Mouse (Mus musculus) cerebellum, adult 11 months (tissue): Measurements from ENCODE around the gene Cabp4.
"Not testable (repeated sequence)": the region's sequence is repeated elsewhere in the genome, so short reads cannot be mapped to it uniquely, and the experiment has no call there.

Experiments used
- DNase-seq: peaks from one replicate; pipeline ENCODE4 v3.0.0; 2022

Gene Cabp4

DNA sequence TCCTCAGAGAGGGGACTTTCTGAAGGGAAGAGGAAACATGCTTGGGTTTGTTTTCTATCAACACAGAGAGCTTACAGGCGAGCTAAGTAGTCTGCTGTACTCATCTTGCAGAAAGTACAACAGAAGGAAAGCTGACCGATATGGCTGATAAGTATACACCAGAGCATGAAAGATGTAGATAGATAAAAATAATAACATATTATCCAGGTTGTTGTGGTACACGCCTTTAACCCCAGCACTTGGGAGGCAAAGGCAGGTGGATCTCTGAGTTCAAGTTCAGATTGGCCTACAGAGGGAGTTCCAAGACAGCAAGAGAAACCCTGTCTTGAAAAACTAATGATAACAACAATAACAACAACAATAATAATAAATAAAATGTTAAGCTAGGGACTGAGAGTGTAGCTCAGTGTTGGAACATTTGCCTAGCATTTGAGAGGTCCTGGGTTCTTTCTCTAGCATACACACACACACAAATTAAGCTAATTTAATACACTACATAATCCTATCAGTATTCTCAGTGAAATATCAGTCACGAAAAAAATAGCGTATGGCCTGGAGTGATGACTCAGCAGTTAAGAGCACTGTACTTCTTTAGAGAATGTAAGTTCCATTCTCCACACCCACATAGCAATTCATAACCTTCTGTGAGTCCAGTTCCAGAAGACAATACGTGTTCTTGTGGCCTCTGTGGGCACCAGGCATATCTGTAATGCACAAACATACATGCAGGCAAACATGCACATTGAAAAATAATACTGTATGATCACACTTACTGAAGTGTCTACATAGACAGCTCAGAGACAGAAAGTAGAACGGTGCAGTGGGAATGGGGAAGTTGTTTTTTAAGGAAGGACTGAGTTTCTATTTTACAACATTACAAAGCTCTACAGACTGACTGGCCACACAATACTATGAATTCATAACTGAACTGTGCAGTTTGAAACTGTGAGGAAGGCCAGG, 21.1 kb downstream of the Cabp4 start:
- DNase-seq: no peak

DNA sequence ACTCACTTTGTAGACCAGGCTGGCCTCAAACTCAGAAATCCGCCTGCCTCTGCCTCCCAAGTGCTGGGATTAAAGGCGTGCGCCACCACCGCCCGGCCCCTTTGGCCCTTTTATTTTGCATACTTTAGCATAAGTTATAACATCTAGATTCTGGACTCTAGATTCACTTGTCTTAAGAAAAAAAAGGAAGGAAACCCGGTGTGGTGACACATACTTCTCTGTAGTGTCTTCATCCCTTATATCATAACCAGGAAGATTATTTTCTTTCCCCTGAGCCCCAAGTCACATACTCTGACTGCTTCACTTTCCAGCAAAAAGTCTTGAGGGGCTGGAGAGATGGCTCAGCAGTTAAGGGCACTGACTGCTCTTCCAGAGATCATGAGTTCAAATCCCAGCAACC, 21.9 kb downstream of the Cabp4 start:
- not testable (repeated sequence) for DNase-seq

DNA sequence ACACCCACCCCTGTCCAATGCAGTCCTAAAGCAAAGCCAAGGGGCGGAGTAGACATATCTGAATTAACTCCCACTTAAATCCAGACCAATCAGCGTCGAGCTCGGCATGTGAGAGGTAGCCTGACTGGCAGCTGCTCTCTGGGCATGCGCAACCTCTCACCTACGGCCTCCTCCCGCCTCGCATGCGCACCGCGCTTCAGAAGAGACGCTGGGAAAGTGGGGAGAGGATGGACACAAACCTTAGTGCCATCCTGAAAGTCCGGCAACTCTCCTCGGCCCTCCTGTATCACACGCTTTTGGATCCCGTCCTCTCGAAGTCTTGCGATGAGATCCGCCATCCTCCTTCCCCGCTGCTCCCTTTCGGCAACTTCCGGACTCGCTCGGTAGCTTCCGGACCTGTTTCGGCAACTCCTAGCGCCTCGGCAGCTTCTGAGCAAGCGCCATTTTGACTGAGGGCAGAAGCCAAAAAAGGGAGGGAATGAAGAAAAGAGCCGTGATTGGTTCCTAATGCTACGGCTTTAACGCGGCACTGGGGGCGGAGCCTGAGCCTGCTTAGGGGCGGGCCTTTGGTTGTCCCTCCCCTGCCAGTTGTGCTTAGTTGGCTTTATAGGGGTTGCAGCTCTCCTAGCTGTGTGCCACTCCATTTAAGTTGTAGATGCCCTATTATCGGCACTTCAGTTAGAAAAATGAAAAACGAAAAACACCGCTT, 22.6 kb downstream of the Cabp4 start:
- DNase-seq: peak; percentile 98

DNA sequence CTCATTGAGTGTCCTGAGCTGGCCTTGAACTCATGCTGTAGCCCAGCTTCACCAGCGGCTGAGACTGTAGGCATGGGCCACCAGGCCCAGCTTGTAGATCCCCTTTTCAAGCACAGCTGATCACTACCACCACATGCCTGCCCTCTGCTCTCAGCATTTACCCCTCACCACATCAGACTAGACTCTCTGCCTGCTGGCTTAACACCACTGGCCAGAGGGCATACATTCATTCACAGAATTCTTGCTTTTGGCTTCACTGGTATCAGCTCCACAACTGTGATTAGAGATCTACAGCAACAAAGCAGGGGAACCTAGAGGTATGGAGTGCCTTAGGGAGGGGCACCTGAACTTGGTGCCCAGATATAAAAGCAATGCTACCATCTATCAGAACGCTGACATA, 23.3 kb downstream of the Cabp4 start:
- DNase-seq: no peak

DNA sequence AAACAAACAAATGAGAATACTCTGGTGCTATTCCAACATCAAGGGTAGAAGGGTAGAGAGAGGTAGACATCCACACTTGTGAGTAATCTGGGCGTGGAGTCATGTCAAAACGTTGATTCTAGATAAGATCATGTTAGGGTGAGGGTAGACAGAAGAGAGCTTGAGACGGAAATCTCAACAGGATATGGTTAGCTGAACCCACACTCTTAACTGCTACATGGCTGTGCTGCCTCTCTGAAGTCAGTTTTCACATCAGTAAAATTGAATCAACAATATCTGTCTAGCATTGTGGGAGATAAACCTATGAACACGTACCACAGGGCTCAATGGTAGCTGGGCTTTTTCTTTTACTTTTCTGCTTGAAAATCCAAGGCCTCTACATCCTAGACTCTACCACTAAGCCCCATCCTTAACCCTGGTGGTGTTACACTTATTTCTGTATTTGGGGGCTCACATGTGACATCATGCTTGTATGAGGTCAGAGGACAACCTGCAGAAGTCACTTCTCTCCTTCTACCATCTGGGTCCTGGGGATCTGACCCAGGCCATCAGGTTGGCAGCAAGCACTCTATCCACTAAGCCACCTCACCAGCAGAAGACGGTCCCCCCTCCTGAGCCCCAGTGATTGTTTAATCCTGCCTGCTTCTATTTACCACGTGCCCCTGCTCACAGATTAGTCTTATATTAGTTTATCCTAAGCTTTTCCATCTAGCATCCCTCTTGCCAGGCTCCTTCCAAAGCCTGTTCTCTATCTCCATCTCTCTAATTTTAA, 23.9 kb downstream of the Cabp4 start:
- DNase-seq: no peak

DNA sequence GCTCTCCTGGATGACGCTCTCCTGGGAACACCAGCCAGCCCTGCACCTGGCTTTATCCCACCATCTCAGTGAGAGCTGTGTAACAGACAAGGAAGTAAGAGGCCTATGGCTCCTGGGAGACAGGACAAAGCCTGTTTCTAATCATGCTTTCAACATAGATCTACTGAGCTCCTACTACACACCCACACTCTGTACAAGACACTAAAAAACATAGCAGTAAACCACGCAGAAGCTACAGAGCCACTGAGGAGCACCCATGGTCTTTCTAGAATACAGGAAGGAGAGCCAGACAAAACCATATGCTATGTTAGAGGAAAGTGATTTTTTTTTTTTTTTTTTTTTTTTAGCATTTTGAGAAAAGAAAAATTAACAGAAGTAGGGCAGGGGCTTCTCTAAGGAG, 25.5 kb downstream of the Cabp4 start:
- no peak for DNase-seq

DNA sequence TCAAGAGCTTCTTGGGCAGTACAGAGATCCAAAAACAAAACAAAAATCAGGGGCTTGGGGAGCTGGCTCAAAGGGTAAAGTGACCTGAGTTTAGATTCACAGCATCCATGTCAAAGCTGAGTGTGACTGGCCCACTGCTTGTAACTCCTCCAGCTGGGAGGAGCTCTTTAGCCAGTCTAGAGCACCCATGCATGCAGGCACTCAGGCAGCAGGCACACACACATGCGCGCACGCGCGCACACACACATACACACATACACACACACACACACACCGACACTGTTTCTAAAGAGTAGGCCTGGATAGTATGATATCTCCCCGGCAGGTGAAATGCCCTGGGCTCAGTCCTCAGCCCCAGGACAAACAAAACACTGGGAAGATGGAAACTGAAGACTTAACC, 26.8 kb downstream of the Cabp4 start:
- no peak for DNase-seq

DNA sequence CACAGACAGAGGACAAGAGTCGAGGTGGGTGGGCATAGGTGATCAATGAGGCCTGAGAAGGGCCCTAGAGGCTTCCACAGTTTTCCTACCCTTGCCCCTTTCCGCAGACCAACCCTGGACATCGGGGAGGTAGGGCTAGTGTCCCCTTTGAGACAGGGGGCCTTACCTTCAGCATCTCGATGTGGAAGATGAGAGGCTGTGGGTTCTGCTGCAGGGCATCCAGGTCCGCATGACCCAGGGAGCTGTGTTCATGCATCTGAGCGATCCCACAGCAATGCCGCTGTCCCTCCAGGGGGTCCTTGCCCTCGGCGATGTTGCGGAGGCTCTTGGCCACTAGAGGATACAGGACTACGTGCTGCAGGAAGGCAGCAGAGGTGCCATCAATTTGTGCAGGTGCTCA, 28.0 kb downstream of the Cabp4 start:
- no peak for DNase-seq

DNA sequence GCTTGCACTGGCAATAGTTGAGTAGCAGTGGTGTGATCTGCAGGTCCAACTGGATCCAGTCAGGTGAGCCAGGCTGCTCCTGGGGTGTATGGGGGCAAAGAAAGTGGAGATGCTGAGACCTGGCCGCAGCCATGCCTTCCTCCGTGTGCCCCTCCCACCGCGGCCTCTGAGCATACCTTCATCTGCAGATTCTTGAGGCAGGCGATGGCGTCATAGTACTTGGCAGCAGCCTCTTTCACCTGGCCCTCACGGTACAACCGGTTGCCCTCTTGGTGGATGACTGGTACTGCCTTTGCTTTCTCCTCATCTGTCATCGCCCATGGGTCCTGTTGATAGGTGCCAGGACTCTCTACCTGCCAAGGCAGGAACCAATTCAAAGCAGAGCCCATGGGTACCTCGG, 28.7 kb downstream of the Cabp4 start:
- DNase-seq: no peak

DNA sequence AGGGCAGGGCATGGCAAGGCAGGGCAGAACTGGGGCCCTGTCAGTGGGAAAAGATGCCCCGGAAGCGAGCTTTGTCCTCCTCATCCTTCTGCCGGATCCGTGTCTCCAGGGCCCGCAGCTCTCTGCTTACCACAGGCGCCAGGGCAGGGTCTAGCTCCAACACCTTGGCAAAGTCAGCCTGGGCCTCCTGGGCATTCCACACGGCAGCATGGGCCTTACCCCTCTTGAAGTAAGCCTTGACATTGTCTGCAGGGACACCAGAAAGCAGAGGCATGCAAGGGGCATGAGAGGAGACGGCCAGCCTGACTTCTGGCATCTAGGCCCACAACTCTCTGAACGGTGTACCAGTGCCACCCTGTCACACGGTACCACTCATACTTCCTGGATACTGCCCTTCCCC, 29.3 kb downstream of the Cabp4 start:
- no peak for DNase-seq

DNA sequence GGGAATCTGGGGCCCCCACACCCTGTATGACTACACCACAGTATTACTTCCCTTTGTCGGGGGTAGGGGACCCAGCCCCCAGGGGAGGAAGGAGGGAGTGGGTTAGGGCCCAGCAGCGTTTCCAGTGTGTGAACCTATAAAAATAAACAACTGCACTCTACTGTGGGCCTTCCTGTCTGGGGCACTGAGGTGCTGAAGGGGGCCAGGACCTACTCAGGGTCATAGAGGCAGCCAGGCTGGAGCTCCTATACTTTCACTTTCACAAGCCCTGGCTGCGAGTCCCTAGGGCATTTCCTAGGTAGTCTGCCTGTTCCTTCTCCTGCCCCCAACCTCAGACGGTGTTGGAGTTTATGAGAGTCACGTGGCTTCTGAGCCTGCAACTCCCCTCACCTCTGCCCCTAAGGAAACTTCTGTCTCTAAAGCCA, 30.0 kb downstream of the Cabp4 start:
- no peak for DNase-seq

DNA sequence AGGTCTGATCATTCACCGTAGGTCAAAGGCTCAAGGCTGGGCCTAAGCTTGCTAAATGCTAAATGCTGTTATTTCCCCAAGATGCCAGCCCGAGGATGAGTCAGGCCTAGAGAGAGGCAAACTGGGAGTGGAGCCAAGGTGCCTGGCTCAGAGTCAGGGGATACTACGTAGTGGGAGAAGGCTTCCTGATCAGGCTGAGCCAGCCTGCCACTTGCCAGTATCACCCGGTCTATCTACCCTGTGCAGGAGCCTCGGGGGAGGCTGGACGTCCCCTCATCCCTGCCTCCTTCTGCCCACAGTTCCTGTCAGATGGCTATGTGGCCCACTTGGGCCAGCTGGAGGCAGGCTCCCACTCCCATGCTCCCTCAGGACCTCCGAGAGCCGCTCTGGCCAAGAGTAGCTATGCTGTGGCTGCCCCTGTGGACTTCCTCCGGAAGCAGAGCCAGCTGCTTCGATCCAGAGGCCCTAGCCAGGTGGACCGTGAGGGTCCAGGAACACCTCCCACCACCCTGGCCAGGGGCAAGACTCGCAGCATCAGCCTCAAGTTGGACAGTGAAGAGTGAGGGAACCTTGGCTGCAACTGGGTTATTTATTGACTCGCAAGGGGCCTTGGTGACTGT, 30.5 kb downstream of the Cabp4 start:
- peak; percentile 93 for DNase-seq

DNA sequence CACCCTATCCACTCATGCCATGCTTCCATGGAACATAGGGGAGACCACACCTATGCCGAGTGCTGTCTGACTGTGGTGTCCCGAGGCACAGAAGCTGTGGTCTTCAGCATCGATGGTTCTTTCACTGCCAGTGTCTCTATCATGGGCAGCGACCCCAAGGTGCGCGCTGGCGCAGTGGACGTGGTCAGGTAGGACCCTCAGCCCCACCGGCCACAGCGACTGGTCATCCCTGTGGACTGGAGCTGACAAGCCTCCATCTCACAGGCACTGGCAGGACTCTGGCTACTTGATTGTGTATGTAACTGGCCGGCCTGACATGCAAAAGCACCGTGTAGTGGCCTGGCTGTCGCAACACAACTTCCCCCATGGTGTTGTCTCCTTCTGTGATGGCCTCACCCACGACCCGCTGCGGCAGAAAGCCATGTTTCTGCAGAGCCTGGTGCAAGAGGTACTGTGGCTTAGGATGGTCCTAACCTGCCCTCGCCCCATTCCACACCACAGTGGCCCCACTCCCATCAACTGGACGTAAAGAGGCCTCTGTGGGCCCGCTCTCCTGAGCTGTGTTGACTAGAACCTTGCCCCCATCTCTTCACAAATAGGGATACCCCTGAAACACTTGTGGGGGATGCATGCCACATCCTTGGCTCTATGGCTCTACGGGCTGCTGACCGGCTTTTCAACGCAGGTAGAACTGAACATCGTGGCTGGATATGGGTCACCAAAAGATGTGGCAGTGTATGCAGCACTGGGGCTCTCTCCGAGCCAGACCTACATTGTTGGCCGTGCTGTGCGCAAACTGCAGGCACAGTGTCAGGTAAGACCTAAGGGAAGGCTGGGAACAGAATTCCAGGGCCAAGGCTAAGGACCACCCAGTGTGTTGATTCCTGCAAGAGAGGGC, 31.5 kb downstream of the Cabp4 start:
- no peak for DNase-seq

DNA sequence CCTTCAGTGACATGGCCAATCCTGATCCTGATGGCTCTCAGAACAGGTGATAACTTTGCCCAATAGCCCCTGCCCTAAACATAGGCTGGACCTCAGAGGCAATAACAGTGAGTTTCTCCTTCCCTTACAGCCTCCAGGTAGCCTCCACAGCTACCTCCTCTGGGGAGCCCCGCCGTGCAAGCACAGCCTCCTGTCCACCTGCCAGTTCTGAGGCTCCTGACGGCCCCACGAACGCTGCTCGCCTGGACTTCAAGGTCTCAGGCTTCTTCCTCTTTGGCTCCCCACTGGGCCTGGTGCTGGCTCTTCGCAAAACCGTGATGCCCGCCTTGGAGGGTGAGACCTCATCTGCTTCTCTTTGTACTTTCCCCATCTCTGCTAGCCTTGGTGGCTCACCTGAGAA, 35.3 kb downstream of the Cabp4 start:
- no peak for DNase-seq

DNA sequence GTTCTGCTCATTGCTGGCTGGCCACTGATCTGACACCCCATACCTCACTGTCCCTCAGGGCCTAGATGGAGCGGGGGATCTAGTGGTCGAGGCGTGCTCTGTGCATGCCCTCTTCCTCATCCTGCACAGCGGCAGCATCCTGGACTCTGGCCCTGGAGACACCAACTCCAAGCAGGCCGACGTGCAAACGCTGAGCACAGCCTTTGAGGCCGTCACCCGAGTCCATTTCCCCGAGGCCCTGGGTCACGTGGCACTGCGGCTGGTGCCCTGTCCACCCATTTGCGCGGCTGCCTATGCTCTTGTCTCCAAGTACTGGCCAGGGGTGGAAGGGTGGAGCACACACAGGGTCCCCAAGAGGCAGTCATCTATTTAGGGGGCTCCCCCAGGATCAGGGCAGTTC, 37.2 kb downstream of the Cabp4 start:
- no peak for DNase-seq

DNA sequence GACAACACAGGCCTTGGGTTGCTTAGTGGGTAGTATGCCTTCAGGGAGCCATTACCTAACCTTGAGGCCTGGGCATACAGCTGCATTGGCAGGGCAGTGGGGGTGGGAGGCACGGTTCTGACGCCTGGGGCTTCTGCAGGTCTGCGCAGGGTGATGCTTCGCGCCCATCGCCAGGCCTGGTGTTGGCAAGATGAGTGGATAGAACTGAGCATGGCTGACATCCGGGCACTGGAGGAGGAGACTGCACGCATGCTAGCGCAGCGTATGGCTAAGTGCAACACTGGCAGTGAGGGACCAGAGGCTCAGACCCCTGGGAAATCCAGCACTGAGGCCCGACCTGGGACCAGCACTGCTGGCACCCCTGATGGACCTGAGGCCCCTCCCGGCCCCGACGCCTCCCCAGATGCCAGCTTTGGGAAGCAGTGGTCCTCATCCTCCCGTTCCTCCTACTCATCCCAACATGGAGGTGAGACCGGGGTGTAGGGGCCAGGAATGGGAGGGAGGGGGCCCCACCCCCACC, 39.1 kb downstream of the Cabp4 start:
- no peak for DNase-seq

DNA sequence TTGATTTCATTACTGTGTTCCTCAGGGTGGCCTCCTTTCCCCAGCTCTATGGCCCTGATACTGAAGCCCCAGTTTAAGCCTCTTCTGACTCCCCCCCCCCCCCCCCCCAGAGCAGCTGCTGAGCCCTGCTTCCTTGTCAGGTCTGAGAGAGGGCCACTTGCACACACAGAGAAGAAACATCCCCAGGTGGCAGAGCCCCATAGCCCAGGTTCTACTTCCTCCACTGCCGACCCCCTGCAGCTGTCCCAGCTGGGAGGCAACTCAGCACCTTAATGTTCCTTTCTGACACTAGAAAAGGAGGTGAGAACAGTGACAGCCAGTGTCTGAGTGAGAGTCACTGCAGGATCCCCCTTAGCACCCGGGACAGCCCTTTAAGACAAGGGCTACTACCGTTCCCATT, 40.0 kb downstream of the Cabp4 start:
- no peak for DNase-seq

DNA sequence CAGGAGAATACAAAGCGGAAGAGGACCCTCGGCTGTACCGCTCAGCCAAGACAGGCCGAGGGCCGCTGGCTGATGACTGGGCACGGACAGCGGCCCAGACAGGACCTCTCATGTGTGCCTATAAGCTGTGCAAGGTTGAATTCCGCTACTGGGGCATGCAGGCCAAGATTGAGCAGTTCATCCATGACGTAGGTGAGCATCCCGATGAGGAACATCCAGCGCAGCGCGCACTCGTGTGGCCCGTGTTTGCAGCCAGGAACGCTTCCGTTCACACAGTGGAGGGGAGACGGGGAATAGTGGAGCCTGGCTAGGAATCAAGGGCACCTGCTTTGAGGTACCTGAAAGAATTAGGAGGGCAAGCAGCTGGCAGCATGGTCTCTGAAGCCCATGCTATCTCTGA, 40.5 kb downstream of the Cabp4 start:
- no peak for DNase-seq

DNA sequence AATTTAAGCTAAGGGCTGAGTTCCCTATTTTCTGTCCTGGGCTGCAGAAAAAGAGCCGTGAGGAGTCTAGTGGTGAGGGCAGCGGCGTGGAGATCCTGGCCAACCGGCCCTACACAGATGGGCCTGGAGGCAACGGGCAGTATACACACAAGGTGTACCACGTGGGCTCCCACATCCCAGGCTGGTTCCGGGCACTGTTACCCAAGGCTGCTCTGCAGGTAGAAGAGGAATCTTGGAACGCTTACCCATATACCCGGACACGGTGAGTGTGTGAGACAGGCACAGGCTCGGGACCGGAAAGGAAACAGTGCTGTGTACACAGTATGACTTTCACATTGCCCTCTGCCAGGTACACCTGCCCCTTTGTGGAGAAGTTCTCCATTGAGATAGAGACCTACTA, 41.2 kb downstream of the Cabp4 start:
- peak; percentile 63 for DNase-seq

DNA sequence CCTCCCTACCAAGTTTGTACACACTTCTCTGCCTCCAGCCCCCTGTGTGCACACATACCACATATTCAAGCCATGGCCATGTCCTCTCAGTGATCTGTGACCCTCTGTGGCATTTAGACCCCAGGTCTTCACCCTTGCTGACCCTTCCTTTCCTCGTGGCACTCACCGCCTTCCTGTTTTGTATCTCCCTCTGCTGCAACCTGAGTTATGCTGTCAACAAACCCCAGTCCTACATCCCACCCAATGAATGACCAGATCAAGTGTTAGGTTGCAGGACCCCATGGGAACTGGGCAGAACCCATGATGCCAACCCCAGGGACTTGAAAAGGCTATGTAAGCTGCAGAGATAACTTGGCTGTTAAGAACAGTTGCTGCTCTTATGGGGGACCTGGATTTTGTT, 41.8 kb downstream of the Cabp4 start:
- no peak for DNase-seq

DNA sequence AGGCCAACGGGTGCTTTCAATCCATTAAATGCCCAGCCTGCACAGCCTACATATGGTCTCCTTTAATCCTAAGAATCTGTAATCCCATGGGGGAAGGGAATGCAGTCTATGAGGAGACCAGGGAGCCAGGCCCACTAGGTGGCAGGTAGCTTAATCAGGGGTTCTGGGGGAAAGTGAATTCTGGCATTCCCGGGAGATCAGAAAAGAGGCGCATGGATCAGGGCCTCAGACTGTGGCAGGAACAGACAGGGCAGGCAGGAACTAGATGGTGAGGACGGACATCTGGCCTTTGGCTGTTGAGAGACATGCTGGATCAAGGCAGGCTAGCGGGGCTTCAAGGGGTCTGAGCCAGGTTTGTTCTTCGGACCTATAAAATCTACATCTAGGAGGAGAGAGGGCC, 42.4 kb downstream of the Cabp4 start:
- DNase-seq: no peak
